Mouse (Mus musculus) olfactory bulb, adult 2 months (tissue): ENCODE results near the gene Col4a3bp.

Experiments
- CTCF ChIP-seq: fragments of 200-500 bp; IDR thresholded peaks from 2 replicates; pipeline ENCODE4 v1.5.1; 2012; ENCODE audit warnings: low read depth, mild to moderate bottlenecking, low read length, moderate library complexity; ENCODE audit not compliant: insufficient read depth
- POLR2A ChIP-seq: fragments of 200-500 bp; IDR thresholded peaks from 2 replicates; pipeline ENCODE4 v1.6.1; 2012; ENCODE audit warnings: mild to moderate bottlenecking, low read depth, low read length, moderate library complexity; ENCODE audit not compliant: insufficient read depth

GRCm38 (mm10) chr13:96681088-96681620 is 138.7 kb downstream of the Col4a3bp start:
- no peak for TF ChIP-seq CTCF
- no peak for TF ChIP-seq POLR2A
